In genomic region chr1:75006016-75006415, GRCm38 (mm10) we compare ENCODE assay signal across 18 mouse cellular contexts. TPM values are rescaled to one million over a fixed set of nuclear protein-coding genes. Genes with fewer than 3 reads are reported as not detected.
DNase-seq lines count a peak whose midpoint lies in the region; ATAC-seq and TF ChIP-seq lines count a peak whose summit lies in the region.
"Had no signal": no experiment of that assay in that cellular context is flagged by ENCODE, and none has a peak within 500 bp of the region (broad histone marks: within the 10 kb centered on the region; RNA-seq: fewer than 3 reads in every experiment).

No protein-coding gene starts in this region.

- no peak for TF ChIP-seq CTCF in lung, embryonic 14.5 days (IDR thresholded peaks at IDR 0.05; ENCODE audit: low read depth)

- intact Hi-C loops in gastrocnemius, postnatal 14 days (cut with DNase I; ENCODE audit: low total_unique reads), result no loop called here
- intact Hi-C loops in heart, postnatal 14 days (cut with DNase I), result no loop called here

- H3K4me2 ChIP-seq in lung, embryonic 14.5 days, result no peak overlapping the region
- H3K4me2 ChIP-seq: hindbrain, embryonic 12.5 days; liver, embryonic 15.5 days had no signal

- H3K27me3 ChIP-seq in lung, embryonic 14.5 days (ENCODE audit: insufficient read depth, low read length), result no peaks in the 10 kb centered on the region
- H3K27me3 ChIP-seq: CH12.LX; hindbrain, embryonic 12.5 days; liver, embryonic 15.5 days had no signal

- H3K9ac ChIP-seq in lung, embryonic 14.5 days, result no peak overlapping the region
- H3K9ac ChIP-seq: forebrain, postnatal 0 days; hindbrain, embryonic 12.5 days; liver, embryonic 15.5 days had no signal

- H3K36me3 ChIP-seq in lung, embryonic 14.5 days (ENCODE audit: insufficient read depth), result no peaks in the 10 kb centered on the region
- H3K36me3 ChIP-seq: hindbrain, embryonic 12.5 days; liver, embryonic 15.5 days had no signal

- H3K27ac ChIP-seq in lung, embryonic 14.5 days (ENCODE audit: low read depth), result no peak overlapping the region
- H3K27ac ChIP-seq: hindbrain, embryonic 12.5 days; liver, embryonic 15.5 days had no signal

- 20% methylated on average over 4 of the region's 4 CpGs for WGBS in lung, embryonic 14.5 days

- peak; percentile 18 for DNase-seq in gastrocnemius, adult 18-20 months (ENCODE audit: low spot score)
- DNase-seq in gastrocnemius, postnatal 14 days, result no peak
- peak; percentile 6 for DNase-seq in lung, embryonic 14.5 days
- DNase-seq in lung, adult 18-20 months, result no peak
- peak; percentile 5 to 28 for DNase-seq in heart, postnatal 14 days
- DNase-seq in adrenal gland, postnatal 10 days, result no peak
- DNase-seq in right cerebral cortex, adult 2 months (ENCODE audit: low spot score in 2 of 2), result no peak
- no peak for DNase-seq in cerebellum, adult 18-20 months
- DNase-seq: adrenal gland, postnatal 36 days; cerebellum, postnatal 10 days; forebrain, postnatal 0 days; gastrocnemius, postnatal 25 days; left cerebral cortex, postnatal 4 days; midbrain, embryonic 14.5 days; thymus, adult 2 months had no signal

- H3K4me1 ChIP-seq in lung, embryonic 14.5 days (ENCODE audit: insufficient read depth), result no peaks in the 10 kb centered on the region
- H3K4me1 ChIP-seq: hindbrain, embryonic 12.5 days; liver, embryonic 15.5 days had no signal

- no peaks in the 10 kb centered on the region for H3K9me3 ChIP-seq in lung, embryonic 14.5 days (ENCODE audit: low read depth, low read length)
- H3K9me3 ChIP-seq: hindbrain, embryonic 12.5 days; liver, embryonic 15.5 days had no signal

- no peak for ATAC-seq in lung, embryonic 14.5 days (ENCODE audit: insufficient read depth)
- ATAC-seq: forebrain, postnatal 0 days had no signal

- H3K4me3 ChIP-seq in lung, embryonic 14.5 days (ENCODE audit: low read depth, low read length), result no peak overlapping the region
- H3K4me3 ChIP-seq: hindbrain, embryonic 12.5 days; liver, embryonic 15.5 days had no signal

RNA-seq across cellular contexts. Expression of gene Ihh, which starts 54.5 kb away (rescaled TPM):
- total RNA-seq in gastrocnemius, adult 18-20 months (2021), result under 1 TPM; 0.16 to 0.26 TPM
- total RNA-seq in gastrocnemius, postnatal 14 days (2021), result under 1 TPM; 0.10 to 0.20 TPM
- 0.12 and 0.14 TPM in 2 replicates for polyA plus RNA-seq in lung, embryonic 14.5 days (2014; fragmentation: Nextera tagmentation; extraction: Ambion mirVana)
- under 1 TPM in 1 of 2 experiments, not detected in 1; 0.12 TPM for total RNA-seq in heart, postnatal 14 days (2021)
- under 1 TPM; 0.18 to 0.48 TPM for total RNA-seq in adrenal gland, postnatal 10 days (2021)
- total RNA-seq: adrenal gland, postnatal 36 days; CH12.LX had no signal

Comparison
In these comparisons a context has a peak if more than half of its experiments do, and no peak if none do; other contexts are left out.
1. DNase-seq: peak in gastrocnemius, adult 18-20 months (single experiment), lung, embryonic 14.5 days (single experiment) and heart, postnatal 14 days (2 of 2); none in gastrocnemius, postnatal 14 days (single experiment), lung, adult 18-20 months (0 of 2), adrenal gland, postnatal 10 days (single experiment), right cerebral cortex, adult 2 months (0 of 2) and cerebellum, adult 18-20 months (0 of 2).